Mouse (Mus musculus): ENCODE data around the gene Dab2.

The Dab2 gene

DNA sequence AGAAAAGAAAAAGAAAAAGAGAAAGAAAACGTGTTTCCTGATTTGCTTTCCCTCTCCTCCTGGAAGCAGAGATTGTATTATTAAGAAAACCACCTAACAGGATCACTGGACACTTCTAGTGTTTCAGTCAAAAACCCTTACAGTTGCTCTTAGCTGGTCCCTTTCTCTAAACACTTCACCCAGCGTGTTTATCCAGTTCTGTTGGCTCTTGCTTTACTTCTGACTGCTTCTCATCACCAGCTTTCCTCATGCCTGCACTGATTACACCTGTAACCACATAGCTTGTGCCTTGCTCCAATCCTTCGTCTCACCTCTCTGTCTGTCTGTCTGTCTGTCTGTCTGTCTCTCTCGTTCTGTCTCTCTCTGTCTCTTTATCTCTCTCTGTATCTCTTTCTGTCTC is 25.9 kb downstream of the Dab2 start:
- ATAC-seq (ENCODE audit: low TSS enrichment), result no peak

DNA sequence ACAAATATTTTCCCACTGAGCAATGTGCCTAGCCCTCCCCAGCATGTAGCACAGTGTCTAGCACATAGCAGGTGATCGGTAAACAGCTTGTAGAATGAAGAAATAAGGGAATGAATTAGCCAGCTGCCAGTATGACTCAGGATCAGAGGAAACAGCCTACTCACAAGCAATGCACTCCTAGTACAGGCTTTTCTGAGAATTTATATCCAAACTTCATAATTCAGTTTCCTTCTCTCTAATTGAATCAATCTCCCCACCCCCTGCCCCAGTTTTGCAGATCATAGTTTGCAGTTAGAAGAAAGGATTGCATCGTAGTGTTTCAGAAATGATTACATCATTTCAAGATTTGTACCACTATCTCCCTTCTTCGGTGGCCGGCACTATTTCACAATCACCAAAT is 26.4 kb downstream of the Dab2 start:
- peak; percentile 47; the same call in 1 of the 2 replicates for ATAC-seq (ENCODE audit: low TSS enrichment)

DNA sequence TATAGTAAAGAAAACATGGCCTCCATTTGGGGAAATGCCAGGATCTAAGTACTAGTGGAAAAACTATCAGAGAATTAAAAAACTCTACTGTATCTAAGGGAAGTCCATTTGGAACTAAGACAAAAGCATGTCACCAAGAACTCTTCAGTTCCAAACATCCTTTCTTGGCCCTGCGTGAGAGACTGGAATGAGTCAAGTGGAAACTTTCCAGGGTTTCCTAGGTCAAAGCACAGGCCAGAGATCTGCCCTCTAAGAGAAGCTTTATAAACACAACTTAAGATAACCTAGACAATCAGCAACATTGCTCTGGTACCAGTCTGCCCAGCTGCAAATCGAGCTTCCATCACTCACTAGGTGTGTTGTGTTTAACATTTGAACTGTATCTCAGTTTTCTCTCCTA is 31.8 kb downstream of the Dab2 start:
- no peak for ATAC-seq (ENCODE audit: low TSS enrichment)

DNA sequence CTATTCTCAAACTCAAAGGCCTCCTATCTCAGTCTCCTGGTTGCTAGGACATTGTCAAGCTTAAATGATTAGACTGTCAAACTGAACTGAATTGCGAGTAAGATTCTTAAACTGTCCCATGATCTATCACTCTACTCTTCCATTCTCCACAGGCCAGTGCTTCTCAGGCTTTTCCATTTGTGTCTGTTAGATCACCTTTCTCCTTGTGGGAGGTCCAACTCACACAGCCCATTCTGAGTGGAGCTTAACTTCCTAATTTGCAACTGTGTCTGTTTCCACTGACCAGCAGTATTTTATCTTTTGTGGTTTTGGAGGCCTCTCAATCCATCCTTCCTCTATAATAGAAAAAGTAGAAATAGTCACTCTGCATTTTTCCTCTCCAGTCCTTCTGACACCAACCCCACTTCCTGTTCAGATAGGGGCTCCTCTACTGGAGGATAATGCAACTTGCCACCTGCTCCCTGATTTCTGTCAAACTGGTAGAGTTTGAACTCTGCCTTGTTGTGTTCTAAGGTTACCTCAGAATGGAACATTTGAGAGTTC is 35.1 kb downstream of the Dab2 start:
- no peak for ATAC-seq (ENCODE audit: low TSS enrichment)

DNA sequence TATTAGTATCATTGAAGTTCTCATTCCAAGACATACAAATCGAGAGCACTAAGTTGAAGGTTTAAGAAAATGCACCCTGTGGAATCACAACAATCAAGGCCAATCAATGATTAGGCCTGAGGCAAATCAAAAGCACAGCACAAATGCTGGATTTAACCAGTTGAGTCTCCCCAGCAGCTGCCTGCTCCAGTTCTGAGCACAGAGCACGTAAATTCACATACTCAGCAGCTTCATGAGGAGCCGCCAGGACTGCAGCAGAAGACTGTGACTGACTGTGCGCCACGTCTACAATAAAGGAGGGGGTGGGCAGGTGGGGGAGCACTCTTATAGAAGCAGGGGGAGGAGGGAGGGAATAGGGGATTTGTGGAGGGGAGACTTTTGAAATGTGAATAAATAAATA is 40.2 kb downstream of the Dab2 start:
- ATAC-seq (ENCODE audit: low TSS enrichment), result no peak

DNA sequence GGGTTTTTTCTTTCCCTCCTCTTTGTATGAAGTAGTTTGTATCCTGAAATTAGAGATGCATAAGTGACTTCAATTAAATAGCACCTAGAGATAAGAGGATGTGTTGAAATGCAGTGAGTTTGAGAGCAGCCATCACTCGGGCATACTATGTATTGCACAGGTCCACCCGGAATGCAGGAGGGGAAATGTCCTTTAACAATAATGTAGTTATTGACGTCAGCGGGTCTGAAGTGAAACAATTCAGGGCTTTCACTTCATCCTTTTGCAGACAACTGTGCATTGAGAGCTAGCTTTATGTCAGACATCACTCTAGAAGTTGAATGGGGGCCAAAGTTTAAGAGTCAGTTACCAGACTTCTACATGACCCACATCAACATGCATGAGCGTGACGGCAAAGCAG is 40.8 kb downstream of the Dab2 start:
- ATAC-seq (ENCODE audit: low TSS enrichment), result no peak

DNA sequence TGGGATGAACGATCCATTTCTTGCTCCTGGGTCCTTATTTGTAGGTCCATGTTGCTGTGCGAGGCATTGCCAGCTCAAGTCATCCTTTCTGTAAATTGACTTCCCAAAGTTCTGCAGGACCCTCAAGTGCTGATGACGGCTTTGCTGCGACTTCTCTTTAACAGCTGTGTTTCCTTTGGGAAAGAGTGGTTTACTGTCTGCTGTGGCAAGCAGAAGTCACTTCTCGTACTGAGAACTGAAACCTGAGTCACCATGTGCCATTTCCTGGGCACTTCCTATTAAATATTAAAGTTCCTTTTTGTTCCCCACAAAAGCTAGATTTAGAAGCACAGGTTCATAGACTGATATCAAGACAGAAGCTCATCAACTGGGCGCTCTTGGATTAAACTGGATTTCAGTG is 41.8 kb downstream of the Dab2 start:
- ATAC-seq (ENCODE audit: low TSS enrichment), result no peak

DNA sequence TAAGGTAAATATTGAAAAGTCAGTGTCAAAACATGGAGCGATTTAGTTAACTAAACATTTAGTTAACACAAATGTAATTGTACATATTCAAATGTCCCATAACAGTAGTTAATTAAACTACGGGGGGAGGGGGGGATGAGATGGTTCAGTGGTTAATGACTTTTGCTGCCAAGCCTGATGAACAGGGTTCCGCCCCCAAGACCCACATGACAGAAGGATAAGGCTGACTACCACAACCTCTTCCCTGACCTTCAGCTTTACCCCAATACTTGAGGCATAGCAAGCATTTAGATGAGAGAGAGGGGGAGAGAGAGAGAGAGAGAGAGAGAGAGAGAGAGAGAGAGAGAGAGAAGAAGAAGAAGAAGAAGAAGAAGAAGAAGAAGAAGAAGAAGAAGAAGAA is 54.3 kb downstream of the Dab2 start:
- no peak for ATAC-seq (ENCODE audit: low TSS enrichment)

DNA sequence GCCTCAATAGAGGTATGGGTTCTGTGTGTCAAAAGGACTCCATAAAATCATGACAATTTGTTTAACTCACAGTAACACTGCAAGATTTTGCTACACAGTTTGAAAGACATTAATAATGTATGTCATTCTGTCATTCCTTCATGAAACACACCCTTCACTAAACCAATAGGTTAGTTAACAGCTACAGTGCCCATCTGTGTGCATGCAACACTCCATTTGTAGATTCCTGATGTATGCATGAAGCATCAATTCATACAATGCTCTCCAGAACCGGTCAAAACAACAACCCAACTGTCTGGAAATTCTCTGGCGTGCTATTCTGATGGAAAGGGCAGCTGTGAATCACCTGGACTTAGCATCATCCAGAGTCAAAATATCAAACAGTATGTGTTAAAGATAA is 60.3 kb downstream of the Dab2 start:
- ATAC-seq (ENCODE audit: low TSS enrichment), result no peak

DNA sequence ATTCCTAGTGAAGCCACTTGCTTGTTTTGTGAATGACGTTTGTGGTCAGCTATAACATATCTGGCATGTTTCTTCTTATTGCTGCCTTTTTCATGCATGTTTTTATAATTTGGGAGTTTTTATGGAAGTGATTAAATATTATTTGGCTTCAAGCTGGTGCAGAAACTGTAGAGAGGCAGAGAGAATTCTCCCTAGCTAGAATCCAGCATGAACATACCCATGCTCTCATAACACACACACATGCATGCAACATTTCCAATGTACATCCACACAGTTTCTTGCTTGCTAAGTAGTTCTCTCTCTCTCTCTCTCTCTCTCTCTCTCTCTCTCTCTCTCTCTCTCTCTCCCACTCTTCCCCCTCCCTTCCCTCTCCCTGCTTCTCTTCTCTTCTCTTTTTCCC is 70.4 kb downstream of the Dab2 start:
- ATAC-seq (ENCODE audit: low TSS enrichment), result no peak

DNA sequence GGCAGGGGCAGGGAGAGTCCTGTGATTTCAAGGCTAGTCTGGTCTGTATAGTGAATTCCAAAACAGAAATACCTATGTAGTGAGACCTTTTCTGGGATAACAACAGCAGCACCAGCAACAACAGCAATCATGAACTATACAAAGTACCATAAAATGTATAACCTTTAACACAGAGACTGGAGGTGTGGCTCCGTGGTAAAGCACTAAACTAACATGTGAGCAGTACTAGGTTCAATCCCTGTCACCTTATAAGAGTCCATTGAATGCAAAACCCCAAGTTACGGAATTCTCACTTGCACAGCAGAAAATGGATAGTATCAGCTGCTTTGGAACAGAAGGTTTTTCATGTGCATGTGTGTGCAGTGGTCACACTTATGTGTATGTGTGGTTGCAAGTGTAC is 71.9 kb downstream of the Dab2 start:
- ATAC-seq (ENCODE audit: low TSS enrichment), result no peak

DNA sequence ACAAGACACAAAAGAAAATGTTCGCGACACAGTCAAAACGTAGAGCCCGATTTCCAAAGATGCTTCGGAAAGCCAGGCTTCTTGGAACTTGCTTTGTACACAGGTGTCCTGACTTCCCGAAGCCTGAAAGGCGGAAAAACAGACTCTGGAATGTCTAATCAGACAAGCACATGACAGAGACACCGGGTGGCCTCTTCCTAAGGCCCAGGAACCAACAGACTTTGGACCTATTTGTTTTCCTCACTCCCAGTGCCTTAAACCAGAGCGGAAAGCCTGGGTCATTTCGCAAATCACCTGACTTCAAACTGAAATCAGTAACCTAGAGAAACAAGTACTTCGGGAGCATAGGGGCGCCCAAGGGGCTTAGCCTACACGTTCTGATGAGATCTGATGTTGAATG is 75.4 kb downstream of the Dab2 start:
- ATAC-seq (ENCODE audit: low TSS enrichment), result no peak

DNA sequence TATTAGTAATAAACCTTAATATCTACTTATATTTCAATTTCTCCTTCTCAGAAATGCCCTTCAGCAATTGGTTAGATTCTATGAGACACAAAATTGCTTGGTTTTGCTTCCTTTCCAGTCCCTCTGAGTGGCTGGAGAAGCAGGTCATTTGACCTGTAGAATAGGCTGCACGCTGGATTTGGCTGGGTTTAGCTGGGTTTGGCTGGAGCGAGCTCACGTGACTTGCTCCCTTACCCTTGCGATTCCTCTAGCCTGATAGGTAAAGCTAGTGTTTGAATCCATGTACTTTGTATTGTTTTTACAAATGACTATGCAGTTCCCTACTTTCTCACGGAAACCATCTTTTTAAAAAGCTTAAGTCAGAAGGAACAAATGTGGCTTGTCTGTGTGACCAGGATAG is 76.4 kb downstream of the Dab2 start:
- no peak for ATAC-seq (ENCODE audit: low TSS enrichment)

DNA sequence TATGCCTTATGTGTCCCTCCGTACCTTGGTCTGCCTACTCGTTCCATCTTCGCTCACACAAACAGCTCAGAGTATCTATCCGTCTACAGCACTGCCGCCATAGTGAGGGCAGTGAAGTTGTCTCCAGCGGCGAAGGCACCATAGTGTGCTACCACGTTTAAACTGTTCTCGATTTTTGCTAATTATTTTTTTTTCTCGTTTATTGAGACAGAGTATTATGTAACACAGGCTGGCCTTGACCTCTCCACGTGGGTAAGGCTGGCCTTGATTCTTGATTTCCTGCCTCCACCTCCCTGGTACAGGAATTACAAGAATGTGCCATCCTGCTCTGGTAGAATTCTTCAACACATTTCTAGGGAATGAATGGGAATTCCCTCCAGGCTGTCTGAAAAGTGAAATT is 77.2 kb downstream of the Dab2 start:
- no peak for ATAC-seq (ENCODE audit: low TSS enrichment)

DNA sequence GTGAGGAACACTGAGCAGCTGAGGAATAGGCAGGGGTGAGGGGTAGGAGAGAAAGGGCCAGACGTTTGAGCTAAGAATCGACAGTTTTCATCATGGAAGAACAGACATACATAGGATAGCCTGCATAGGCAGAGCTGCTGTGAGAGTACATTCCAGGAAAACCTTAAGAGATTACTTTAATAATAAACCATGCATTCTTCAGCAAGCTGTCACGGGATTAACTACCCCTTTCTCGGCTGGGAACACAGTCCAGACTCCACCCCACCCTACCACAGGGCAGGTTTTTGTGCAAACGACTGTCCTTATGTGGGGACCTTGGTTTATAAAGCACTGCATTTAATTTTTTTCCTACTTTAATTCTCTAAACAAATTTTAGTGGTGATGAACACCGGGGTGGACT is 84.4 kb downstream of the Dab2 start:
- ATAC-seq (ENCODE audit: low TSS enrichment), result no peak

DNA sequence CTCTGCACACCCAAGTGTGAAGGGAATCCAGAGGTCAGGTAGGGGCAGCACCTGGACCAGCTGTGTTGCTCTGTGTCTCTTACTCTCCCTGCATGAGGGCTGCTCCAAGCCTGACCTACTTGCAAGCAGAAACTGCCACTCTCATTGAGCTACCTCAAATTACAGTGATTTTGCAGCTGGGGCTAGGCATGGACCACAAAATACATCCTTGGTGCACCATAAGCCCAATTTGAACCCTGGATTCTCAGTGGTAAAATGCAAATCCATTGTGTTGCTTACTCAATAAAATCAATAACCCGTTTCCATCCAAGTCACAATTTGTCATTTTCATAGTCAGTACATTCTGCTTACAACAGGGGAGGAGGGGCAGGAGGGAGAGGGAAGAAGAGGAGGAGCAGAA is 85.7 kb downstream of the Dab2 start:
- no peak for ATAC-seq (ENCODE audit: low TSS enrichment)

DNA sequence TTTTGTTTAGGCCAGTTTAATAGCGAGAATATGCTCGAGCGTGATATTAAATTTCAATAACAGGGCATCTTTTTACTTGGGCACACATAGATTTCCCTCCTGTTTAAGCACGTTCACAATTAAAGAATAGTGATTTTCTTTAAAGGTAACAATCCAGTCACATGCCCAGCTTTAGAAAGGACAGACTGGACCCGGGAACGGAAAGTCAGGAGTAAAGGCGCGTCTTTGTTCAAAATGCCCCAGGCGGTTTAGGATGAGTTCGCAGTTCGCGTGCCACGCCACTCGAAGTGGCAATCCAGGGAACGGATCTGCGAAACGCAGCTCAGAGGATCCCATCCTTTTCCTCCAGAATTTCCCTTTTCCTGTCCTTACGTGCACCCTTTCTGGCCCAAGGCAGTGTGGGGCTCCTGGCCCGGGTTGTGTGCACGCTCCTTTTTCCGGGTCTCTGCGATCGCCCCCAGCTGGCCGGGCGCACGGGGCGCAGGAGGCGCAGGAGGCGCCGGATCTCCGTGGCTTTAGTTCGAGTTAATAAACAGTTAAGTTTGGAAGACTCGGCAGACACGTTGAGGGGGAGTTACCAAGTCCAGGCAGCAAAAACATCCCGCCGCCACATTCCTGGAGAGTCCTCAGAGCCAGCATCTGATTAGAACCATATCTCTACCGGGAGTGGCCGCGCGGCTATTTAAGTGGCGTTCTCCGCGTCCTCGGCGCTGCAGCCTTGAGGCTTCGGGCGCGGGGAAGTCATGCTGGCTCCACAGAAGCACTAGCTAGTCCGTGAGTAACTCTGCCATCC is 86.8 kb downstream of the Dab2 start:
- ATAC-seq (ENCODE audit: low TSS enrichment), result peak; percentile 89

DNA sequence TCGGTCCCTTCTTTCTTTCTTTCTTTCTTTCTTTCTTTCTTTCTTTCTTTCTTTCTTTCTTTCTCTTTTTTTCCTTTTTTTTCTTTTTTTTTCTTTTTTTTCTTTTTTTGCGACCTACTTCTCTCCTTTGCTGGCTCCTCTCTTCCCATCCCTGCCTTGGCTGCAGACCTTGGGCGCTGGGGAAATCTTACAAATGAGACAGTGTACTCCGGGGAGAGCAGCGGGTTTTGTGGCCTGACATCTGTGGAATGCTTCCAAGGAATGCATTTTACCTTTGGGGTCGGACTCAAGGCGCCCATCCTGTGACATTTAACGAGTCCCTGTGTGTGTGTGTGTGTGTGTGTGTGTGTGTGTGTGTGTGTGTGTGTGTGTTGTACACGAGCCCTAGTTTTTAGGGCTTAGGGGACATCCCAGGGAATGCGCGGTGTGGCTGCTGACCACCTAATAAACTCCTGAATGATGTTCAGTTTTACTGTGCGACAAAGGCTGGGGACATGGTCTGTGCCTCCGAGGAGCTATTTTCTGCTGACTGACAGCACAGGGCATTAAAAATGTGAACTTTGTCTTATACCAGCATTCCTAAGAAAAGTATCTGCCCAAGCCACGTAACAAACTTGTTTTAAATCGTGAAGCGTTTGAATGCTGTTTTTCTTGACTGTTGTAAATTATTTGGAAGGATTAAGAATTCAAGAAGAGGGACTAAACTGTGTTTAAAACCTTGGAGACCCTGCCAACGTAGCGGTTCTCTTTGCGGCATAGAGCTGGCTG is 87.6 kb downstream of the Dab2 start:
- no peak for ATAC-seq (ENCODE audit: low TSS enrichment)

DNA sequence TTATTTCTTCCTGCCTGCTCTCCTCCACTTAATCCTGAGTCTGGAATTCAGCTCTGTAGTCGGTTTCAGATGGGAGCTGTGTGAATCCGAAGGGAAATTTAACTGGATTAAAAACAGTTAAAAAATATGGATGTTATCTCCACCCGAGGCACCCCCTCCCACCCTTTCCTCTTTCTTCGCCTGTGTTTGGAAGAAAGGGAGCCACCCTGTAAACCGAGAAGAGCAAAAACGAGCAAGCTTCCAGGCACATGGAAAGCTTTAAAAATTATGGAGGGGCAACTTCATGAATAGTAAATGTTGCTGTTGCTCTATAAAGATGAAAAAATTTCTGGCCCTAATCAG is 88.1 kb downstream of the Dab2 start:
- no peak for ATAC-seq (ENCODE audit: low TSS enrichment)

DNA sequence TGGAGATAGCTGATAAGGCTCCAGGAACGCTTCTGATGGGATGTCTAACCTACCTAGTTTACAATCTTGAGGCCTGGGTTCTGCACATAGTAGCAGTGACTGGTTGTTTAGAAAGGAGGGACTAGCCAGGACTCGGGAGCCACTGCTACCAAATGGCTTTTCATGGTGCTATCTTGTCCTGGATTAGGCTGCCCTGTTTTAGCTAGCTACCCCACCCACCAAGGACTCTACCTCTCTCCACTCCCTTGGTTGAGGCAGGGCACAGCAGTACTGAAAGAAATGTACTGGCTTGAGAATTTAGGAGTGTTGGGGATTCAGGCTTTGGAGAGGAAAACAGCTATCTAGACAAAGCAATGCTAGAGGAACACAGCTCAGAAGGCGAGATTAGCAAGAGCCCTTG is 88.6 kb downstream of the Dab2 start:
- ATAC-seq (ENCODE audit: low TSS enrichment), result no peak

DNA sequence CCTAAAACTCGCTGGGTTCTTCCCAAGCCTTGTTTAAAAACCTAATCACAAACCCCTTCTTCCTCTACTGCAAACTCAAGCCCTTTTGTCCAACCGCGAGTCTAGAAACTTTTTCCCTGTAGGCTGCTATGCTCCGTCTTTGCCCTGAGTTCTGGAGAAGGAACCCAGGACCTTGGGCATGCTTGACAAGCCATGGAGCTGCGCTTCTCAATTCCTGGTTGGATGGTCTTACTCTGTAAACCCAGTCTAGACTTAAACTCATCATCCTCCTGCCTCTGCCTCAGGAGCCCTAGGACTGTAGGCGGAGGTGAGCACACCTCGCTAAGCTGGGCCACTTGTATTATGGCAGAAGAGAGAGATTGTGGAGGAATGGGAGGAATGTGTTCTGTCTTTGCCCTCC is 89.0 kb downstream of the Dab2 start:
- ATAC-seq (ENCODE audit: low TSS enrichment), result no peak

DNA sequence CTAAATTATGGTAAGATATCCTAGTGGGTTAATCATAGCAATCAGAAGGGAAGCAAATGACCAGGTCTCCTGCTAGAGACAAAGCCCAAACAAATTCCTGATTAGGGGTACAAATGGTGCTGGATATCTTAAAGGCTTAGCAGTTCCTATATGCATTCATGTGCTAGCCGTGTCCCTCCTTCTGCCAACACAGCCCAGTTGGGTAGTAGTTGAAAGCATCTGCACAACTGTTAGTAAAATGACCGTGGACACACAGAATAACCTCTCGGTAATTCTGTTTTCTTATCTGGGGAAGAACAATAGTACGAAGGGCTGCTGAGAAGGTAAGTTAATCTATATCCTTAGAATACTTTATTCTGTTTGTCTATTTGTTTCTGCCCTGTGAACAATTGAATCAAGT is 90.5 kb downstream of the Dab2 start:
- no peak for ATAC-seq (ENCODE audit: low TSS enrichment)

DNA sequence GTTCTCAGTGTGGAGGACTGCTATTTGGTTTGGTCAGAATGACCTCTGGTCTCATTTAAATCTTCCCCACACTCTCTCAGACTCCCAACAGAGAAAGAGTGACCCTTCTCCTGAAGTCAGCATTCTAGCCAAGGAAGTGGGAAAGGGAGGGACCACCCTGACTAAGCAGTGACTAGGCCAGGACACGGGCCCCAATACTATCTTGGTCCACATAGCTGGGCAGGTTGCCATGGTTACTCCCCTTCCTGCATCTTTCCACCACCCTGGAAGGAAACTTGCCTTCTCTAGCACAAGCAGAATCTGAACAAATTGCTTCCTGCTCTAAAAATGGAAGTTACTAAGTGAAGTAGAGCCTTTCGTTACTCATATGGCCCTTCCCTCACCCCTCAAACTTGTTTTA is 91.1 kb downstream of the Dab2 start:
- ATAC-seq (ENCODE audit: low TSS enrichment), result no peak
